Mouse (Mus musculus): ENCODE results near the gene Nudt19. TPM values are rescaled to one million over a fixed set of nuclear protein-coding genes. Genes with fewer than 3 reads are reported as not detected.
"Not testable (repeated sequence)": the region's sequence is repeated elsewhere in the genome, so short reads cannot be mapped to it uniquely, and the experiment has no call there.

Gene Nudt19
- polyA plus RNA-seq, 1 experiment from 2014 or later: 97.5 TPM

DNA sequence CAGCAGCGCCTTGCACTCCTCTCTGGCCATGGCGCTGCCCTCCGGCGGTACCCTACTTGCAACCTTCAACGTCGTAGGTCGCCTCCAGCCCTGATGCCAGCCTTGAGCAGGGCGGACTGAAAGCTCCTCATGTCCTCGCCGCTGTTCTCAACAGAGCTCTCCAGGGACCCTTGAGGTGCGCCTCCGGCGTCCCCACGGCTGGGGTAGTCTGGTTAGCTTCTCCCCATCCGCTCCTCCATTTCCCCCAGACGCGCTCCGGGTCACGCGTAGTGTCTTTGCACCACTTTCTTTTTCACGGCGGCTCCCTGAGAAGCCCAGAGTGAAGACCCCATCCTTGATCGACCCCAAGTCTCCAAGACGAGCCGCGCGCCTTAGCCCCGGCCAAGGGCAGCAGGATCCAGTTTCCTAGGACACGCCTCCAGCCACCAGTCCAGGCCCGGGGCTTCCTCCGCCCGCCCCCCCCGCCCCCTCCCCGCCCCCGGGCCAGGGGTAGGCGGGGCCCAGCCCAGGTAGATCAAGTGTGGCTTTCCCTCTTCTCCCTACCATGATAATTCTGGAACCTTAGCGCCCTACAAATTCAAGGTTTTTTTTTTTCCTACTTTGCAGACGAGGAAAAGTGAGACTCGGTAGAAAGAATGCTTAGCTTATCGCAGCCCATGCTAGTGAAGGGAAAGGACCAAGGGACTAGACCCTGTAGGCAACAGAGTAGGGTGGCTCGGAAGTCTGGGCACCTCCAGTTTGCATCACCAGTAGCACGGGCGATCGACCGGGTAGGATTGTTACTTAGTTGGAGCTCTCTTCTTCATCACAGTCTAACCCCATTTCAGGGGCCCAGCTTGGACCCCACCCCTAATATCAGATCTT, 29.3 kb upstream of the Nudt19 start, which contains the start of gene Rgs9bp:
Rgs9bp (minus strand) TSS at position 392 of the 864 bp plus-strand sequence.
- peak within 1 kb of the TSS; percentile 100 for H3K4me2 ChIP-seq (replicated peaks)
- peaks cover 35% of the 10 kb centered on the region for H3K27me3 ChIP-seq
- H3K9ac ChIP-seq (replicated peaks): peak within 1 kb of the TSS; percentile 80
- H3K27ac ChIP-seq (replicated peaks): peak within 1 kb of the TSS; percentile 46
- no peaks in the 10 kb centered on the region for H3K36me3 ChIP-seq
- peak within 1 kb of the TSS; percentile 83 for H3K4me3 ChIP-seq
- H3K9me3 ChIP-seq: no peaks in the 10 kb centered on the region
- H3K4me1 ChIP-seq: peaks cover 25% of the 10 kb centered on the region
- WGBS: under 1% methylated on average over 45 of the region's 45 CpGs
- ATAC-seq (replicated peaks): peak; percentile 17

DNA sequence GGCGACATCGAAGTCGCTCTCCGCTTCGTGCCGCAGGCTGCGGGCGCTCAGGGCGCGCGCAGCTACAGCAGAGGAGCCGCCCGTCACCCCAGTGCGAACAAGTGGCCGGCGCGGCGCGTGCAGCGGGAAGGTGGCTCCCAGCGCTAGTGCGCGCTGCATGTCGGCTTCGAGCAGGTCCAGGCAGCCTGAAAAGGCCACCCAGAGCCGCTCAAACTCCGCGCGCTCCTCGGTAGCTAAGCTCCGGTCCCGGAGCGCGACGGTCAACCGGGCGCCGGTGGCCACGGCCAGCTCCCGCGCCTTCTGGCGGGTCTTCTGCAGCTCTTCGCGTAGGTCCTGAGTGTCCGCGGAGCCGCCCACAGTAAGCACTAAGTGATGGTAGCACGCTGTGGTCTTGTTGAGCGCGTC, 28.7 kb upstream of the Nudt19 start:
- peak overlapping the region; percentile 51 for H3K9ac ChIP-seq (replicated peaks)

GRCm38 (mm10) chr7:35584068-35584785, 28.1 kb upstream of the Nudt19 start:
- Histone ChIP-seq H3K9me3 (no peaks in the 10 kb centered on the region), H3K27me3 (peaks cover 35% of the 10 kb centered on the region), H3K4me3 (peak overlapping the region; percentile 83), H3K4me1 (peaks cover 25% of the 10 kb centered on the region), H3K9ac (replicated peaks) (peak overlapping the region; percentile 51), H3K36me3 (no peaks in the 10 kb centered on the region), H3K27ac (replicated peaks) (no peak overlapping the region), H3K4me2 (replicated peaks) (peak overlapping the region; percentile 100)
- no peak for ATAC-seq (replicated peaks)
- WGBS: 6% methylated on average over 36 of the region's 36 CpGs

More for the DNA sequence above, 28.7 kb upstream of the Nudt19 start:
- H3K4me3 ChIP-seq: peak overlapping the region; percentile 83
- peak overlapping the region; percentile 100 for H3K4me2 ChIP-seq (replicated peaks)
- no peaks in the 10 kb centered on the region for H3K9me3 ChIP-seq
- H3K27ac ChIP-seq (replicated peaks): no peak overlapping the region
- peaks cover 35% of the 10 kb centered on the region for H3K27me3 ChIP-seq
- peaks cover 25% of the 10 kb centered on the region for H3K4me1 ChIP-seq
- no peak for ATAC-seq (replicated peaks)
- WGBS: under 1% methylated on average over 50 of the region's 50 CpGs
- no peaks in the 10 kb centered on the region for H3K36me3 ChIP-seq

DNA sequence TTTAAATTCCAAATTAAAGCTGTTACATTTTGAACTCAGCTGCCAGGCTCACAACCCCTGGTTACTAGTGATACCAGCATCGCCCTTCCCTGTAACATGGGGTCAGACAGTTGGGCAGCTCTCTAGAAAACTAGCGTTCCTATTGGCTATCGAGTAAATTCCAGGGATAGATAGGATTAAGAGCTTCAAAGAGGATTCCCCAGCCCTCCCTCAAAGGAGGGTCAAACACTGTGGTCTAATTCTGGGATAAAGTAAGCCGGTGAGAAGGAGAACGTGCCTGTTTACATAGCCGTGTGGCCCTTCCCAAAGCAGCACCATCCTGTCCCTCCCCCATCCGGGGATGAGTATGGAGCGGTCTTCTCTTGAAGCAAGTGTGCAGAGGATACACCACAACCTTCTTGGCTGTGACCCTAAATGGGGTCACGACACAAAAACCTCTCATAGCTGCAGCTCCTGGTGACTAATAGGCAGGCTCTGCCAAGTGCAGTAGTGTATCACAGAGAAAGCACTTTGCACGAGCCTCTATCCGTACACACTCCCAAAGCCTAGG, 27.4 kb upstream of the Nudt19 start:
- WGBS: 7% methylated on average over 11 of the region's 11 CpGs
- Histone ChIP-seq H3K9me3 (no peaks in the 10 kb centered on the region), H3K36me3 (no peaks in the 10 kb centered on the region), H3K27ac (replicated peaks) (no peak overlapping the region), H3K4me1 (peaks cover 25% of the 10 kb centered on the region), H3K27me3 (peaks cover 35% of the 10 kb centered on the region), H3K4me3 (no peak overlapping the region), H3K9ac (replicated peaks) (no peak overlapping the region), H3K4me2 (replicated peaks) (no peak overlapping the region)
- no peak for ATAC-seq (replicated peaks)

GRCm38 (mm10) chr7:35582719-35583118, 26.6 kb upstream of the Nudt19 start:
- Histone ChIP-seq H3K4me3 (no peak overlapping the region), H3K4me1 (peaks cover 24% of the 10 kb centered on the region), H3K27me3 (peaks cover 35% of the 10 kb centered on the region), H3K4me2 (replicated peaks) (no peak overlapping the region), H3K9me3 (no peaks in the 10 kb centered on the region), H3K9ac (replicated peaks) (no peak overlapping the region), H3K36me3 (no peaks in the 10 kb centered on the region), H3K27ac (replicated peaks) (no peak overlapping the region)
- no peak for ATAC-seq (replicated peaks)
- 69% methylated on average over 5 of the region's 5 CpGs for WGBS

- 23% methylated on average over 4 of the region's 4 CpGs for WGBS
- Histone ChIP-seq H3K4me1 (peaks cover 10% of the 10 kb centered on the region), H3K36me3 (no peaks in the 10 kb centered on the region), H3K9me3 (no peaks in the 10 kb centered on the region), H3K27ac (replicated peaks) (no peak overlapping the region), H3K4me2 (replicated peaks) (no peak overlapping the region), H3K4me3 (no peak overlapping the region), H3K9ac (replicated peaks) (no peak overlapping the region), H3K27me3 (peaks cover 31% of the 10 kb centered on the region)
- ATAC-seq (replicated peaks): no peak
Measured at GRCm38 (mm10) chr7:35579849-35580248, 23.7 kb upstream of the Nudt19 start.

DNA sequence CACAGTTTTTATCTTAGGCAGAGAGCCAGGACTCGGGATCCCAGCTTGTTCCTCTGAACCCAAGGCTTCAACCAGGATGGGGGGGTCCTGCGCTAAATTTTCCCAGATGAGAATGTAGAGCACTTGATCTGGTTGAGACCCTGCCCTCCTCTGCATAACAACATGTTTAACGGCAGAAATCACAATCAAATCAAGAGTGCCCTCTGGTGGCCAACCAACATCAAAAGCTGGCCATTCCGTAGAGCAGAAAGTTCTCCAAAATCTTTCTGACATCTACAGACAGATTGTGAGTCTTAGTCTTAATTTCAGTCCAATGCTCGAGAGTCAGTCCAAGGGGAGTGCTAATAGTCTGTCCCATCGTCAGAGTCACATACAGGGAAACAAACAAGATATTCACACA, 14.8 kb upstream of the Nudt19 start:
- H3K4me2 ChIP-seq (replicated peaks); H3K4me3 ChIP-seq; H3K4me1 ChIP-seq; H3K9ac ChIP-seq (replicated peaks); H3K36me3 ChIP-seq; H3K27ac ChIP-seq (replicated peaks); ATAC-seq (replicated peaks); H3K9me3 ChIP-seq; H3K27me3 ChIP-seq: not testable (repeated sequence)
- WGBS: 17% methylated on average over 6 of the region's 6 CpGs

- ATAC-seq (replicated peaks); H3K4me3 ChIP-seq; H3K9ac ChIP-seq (replicated peaks); H3K4me2 ChIP-seq (replicated peaks); H3K4me1 ChIP-seq; H3K9me3 ChIP-seq; H3K27ac ChIP-seq (replicated peaks); H3K36me3 ChIP-seq; H3K27me3 ChIP-seq: not testable (repeated sequence)
- 89% methylated on average over 4 of the region's 4 CpGs for WGBS
Measured at GRCm38 (mm10) chr7:35569724-35570123, 13.6 kb upstream of the Nudt19 start.

GRCm38 (mm10) chr7:35565965-35566364, 9.9 kb upstream of the Nudt19 start:
- not testable (repeated sequence) for H3K4me3 ChIP-seq; H3K36me3 ChIP-seq; H3K4me2 ChIP-seq (replicated peaks); H3K27me3 ChIP-seq; H3K9me3 ChIP-seq; H3K9ac ChIP-seq (replicated peaks); ATAC-seq (replicated peaks); H3K27ac ChIP-seq (replicated peaks); H3K4me1 ChIP-seq
- WGBS: 75% methylated on average over 13 of the region's 13 CpGs

DNA sequence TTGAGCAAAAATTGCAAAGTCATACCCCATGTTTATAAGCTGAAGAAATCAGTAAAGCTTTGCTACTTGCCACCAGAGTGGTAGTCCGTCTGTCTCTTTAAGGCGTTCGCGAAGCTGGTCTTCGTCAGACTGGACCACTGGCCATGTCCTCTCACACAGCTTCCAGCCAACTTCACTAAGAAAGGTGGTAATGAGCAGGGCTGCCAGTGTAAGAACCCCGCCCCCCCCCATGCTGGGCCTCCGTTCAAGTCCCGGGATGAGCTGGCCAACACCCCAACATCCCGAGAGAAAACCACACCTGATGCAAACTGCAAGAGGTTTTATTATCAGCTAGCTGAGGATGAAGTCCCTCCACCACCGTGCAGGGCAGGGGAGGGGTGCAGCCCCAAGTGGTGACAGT, 8.8 kb upstream of the Nudt19 start:
- not testable (repeated sequence) for H3K4me1 ChIP-seq; H3K9ac ChIP-seq (replicated peaks); H3K27me3 ChIP-seq; ATAC-seq (replicated peaks); H3K4me2 ChIP-seq (replicated peaks); H3K36me3 ChIP-seq; H3K9me3 ChIP-seq; H3K4me3 ChIP-seq; H3K27ac ChIP-seq (replicated peaks)
- WGBS: 85% methylated on average over 10 of the region's 10 CpGs

GRCm38 (mm10) chr7:35564067-35564865, 8.2 kb upstream of the Nudt19 start:
- Histone ChIP-seq H3K36me3 (no peaks in the 10 kb centered on the region), H3K9ac (replicated peaks) (no peak overlapping the region), H3K27me3 (no peaks in the 10 kb centered on the region), H3K4me1 (no peaks in the 10 kb centered on the region), H3K27ac (replicated peaks) (no peak overlapping the region), H3K4me2 (replicated peaks) (no peak overlapping the region), H3K9me3 (no peaks in the 10 kb centered on the region), H3K4me3 (no peak overlapping the region)
- WGBS: 92% methylated on average over 2 of the region's 2 CpGs
- no peak for ATAC-seq (replicated peaks)

All from forebrain, embryonic 15.5 days (tissue).